ENCODE assay signal across 17 mouse cellular contexts in genomic region chr5:149576977-149577376, GRCm38 (mm10). TPM values are rescaled to one million over a fixed set of nuclear protein-coding genes. Genes with fewer than 3 reads are reported as not detected.
DNase-seq lines count a peak whose midpoint lies in the region; ATAC-seq and TF ChIP-seq lines count a peak whose summit lies in the region.
"Had no signal": no experiment of that assay in that cellular context is flagged by ENCODE, and none has a peak within 500 bp of the region (broad histone marks: within the 10 kb centered on the region; RNA-seq: fewer than 3 reads in every experiment).

No protein-coding gene starts in this region.

- H3K9me3 ChIP-seq in forebrain, embryonic 13.5 days (replicated peaks) = no peaks in the 10 kb centered on the region
- H3K9me3 ChIP-seq in hindbrain, embryonic 11.5 days (ENCODE audit: control insufficient read depth, low read length) = no peaks in the 10 kb centered on the region
- no peaks in the 10 kb centered on the region for H3K9me3 ChIP-seq in midbrain, postnatal 0 days (ENCODE audit: low read length)
- H3K9me3 ChIP-seq: embryonic facial prominence, embryonic 15.5 days; heart, embryonic 10.5 days had no signal

- H3K27me3 ChIP-seq in forebrain, embryonic 13.5 days = 0 out of 2 replicates have a peak, but pooled peaks cover 3% of the 10 kb centered on the region
- no peaks in the 10 kb centered on the region for H3K27me3 ChIP-seq in hindbrain, embryonic 11.5 days (ENCODE audit: control insufficient read depth, insufficient read depth, low read length)
- no peaks in the 10 kb centered on the region for H3K27me3 ChIP-seq in midbrain, postnatal 0 days (ENCODE audit: insufficient read depth, low read length)
- H3K27me3 ChIP-seq: CH12.LX; embryonic facial prominence, embryonic 15.5 days had no signal

- 0 out of 2 replicates have a peak overlapping the region, but pooled peaks have one; percentile 1 for H3K9ac ChIP-seq in forebrain, embryonic 13.5 days
- H3K9ac ChIP-seq in hindbrain, embryonic 11.5 days (ENCODE audit: low read depth, low read length) = no peak overlapping the region
- H3K9ac ChIP-seq in midbrain, postnatal 0 days (replicated peaks; ENCODE audit: low read length, poor library complexity, severe bottlenecking) = 0 out of 2 replicates have a peak overlapping the region, but pooled peaks have one; percentile 6
- H3K9ac ChIP-seq: embryonic facial prominence, embryonic 15.5 days had no signal

- H3K4me1 ChIP-seq in forebrain, embryonic 13.5 days = peaks cover 18% of the 10 kb centered on the region
- H3K4me1 ChIP-seq in hindbrain, embryonic 11.5 days (replicated peaks; ENCODE audit: control insufficient read depth, insufficient read depth, low read length) = 0 out of 2 replicates have a peak, but pooled peaks cover 3% of the 10 kb centered on the region
- H3K4me1 ChIP-seq in midbrain, postnatal 0 days (ENCODE audit: insufficient read depth, low read length) = 0 out of 2 replicates have a peak, but pooled peaks cover 5% of the 10 kb centered on the region

- H3K27ac ChIP-seq in layer of hippocampus, adult 2 months = peak overlapping the region; percentile 32; the same call in 1 of the 2 replicates
- peak overlapping the region; percentile 21; the same call in 1 of the 2 replicates for H3K27ac ChIP-seq in forebrain, embryonic 13.5 days
- no peak overlapping the region for H3K27ac ChIP-seq in hindbrain, embryonic 11.5 days (ENCODE audit: low read depth, low read length)
- H3K27ac ChIP-seq in midbrain, postnatal 0 days (ENCODE audit: low read depth, low read length) = no peak overlapping the region
- H3K27ac ChIP-seq: embryonic facial prominence, embryonic 15.5 days; heart, embryonic 10.5 days had no signal

- ATAC-seq in forebrain, embryonic 13.5 days = peak; percentile 62
- no peak for ATAC-seq in hindbrain, embryonic 11.5 days (ENCODE audit: low FRiP score)
- ATAC-seq in midbrain, postnatal 0 days (ENCODE audit: low FRiP score) = no peak
- ATAC-seq: lung, postnatal 0 days had no signal

- no peak overlapping the region for H3K4me2 ChIP-seq in forebrain, embryonic 13.5 days
- H3K4me2 ChIP-seq in hindbrain, embryonic 11.5 days (replicated peaks; ENCODE audit: low read depth, low read length) = no peak overlapping the region
- H3K4me2 ChIP-seq in midbrain, postnatal 0 days (ENCODE audit: low read depth, low read length, poor library complexity, severe bottlenecking) = no peak overlapping the region
- H3K4me2 ChIP-seq: embryonic facial prominence, embryonic 15.5 days; liver, embryonic 11.5 days had no signal

- DNase-seq in layer of hippocampus, adult 2 months (ENCODE audit: low spot score in 2 of 2) = no peak
- no peak for DNase-seq in layer of hippocampus, adult 9-10 months (ENCODE audit: low spot score)
- peak; percentile 17 for DNase-seq in hindbrain, embryonic 11.5 days (ENCODE audit: low spot score)
- DNase-seq in midbrain, postnatal 0 days (ENCODE audit: low spot score) = peak; percentile 46
- no peak for DNase-seq in urinary bladder, adult 2 months (ENCODE audit: low spot score)
- no peak for DNase-seq in spleen, adult 18-20 months
- DNase-seq: adrenal gland, adult 2 months; cerebellum, postnatal 25 days; kidney, postnatal 14 days; right cerebral cortex, postnatal 14 days; thymus, postnatal 36 days had no signal

- no peak overlapping the region for H3K4me3 ChIP-seq in layer of hippocampus, adult 2 months
- no peak overlapping the region for H3K4me3 ChIP-seq in forebrain, embryonic 13.5 days
- no peak overlapping the region for H3K4me3 ChIP-seq in hindbrain, embryonic 11.5 days (ENCODE audit: low read depth, low read length)
- no peak overlapping the region for H3K4me3 ChIP-seq in midbrain, postnatal 0 days (ENCODE audit: low read depth, low read length)
- H3K4me3 ChIP-seq: embryonic facial prominence, embryonic 15.5 days; heart, embryonic 10.5 days had no signal

- 38% methylated on average over 10 of the region's 10 CpGs for WGBS in forebrain, embryonic 13.5 days
- whole genome bisulfite sequencing in hindbrain, embryonic 11.5 days = 60% methylated on average over 10 of the region's 10 CpGs
- WGBS in midbrain, postnatal 0 days = 45% methylated on average over 10 of the region's 10 CpGs

- TF ChIP-seq CTCF in layer of hippocampus, adult 2 months (conservative IDR thresholded peaks at IDR 0.05) = no peak
- no peak for TF ChIP-seq CTCF in midbrain, postnatal 0 days (IDR thresholded peaks at IDR 0.05)

- H3K36me3 ChIP-seq in forebrain, embryonic 13.5 days (ENCODE audit: poor library complexity, severe bottlenecking) = no peaks in the 10 kb centered on the region
- H3K36me3 ChIP-seq in hindbrain, embryonic 11.5 days (ENCODE audit: control insufficient read depth, insufficient read depth, low read length) = no peaks in the 10 kb centered on the region
- H3K36me3 ChIP-seq in midbrain, postnatal 0 days (ENCODE audit: insufficient read depth, low read length) = no peaks in the 10 kb centered on the region
- H3K36me3 ChIP-seq: embryonic facial prominence, embryonic 15.5 days; heart, embryonic 10.5 days had no signal

RNA-seq across cellular contexts. Expression of gene Wdr95, which starts 48.5 kb away (rescaled TPM):
- 1 to 10 TPM in 1 of 2 experiments, under 1 TPM in 1; 0.41 to 1.0 TPM for total RNA-seq in layer of hippocampus, adult 2 months (2021)
- 0.41 and 0.68 TPM in 2 replicates for polyA plus RNA-seq in forebrain, embryonic 13.5 days (2015; fragmentation: Nextera tagmentation; extraction: Ambion mirVana)
- not detected in 2 replicates for polyA plus RNA-seq in hindbrain, embryonic 11.5 days (2014; fragmentation: Nextera tagmentation; extraction: Ambion mirVana)
- total RNA-seq in midbrain, postnatal 0 days (2014; rRNA removed) = 0.33 TPM in 1 of 2 replicates, not detected in the other
- polyA plus RNA-seq in midbrain, postnatal 0 days (2015; fragmentation: Nextera tagmentation; extraction: Ambion mirVana) = 0.28 and 0.41 TPM in 2 replicates
- polyA plus RNA-seq in urinary bladder, adult 2 months (2012; rRNA removed) = 0.06 and 0.12 TPM in 2 replicates
- total RNA-seq: adrenal gland, adult 2 months; CH12.LX had no signal
- polyA plus RNA-seq: adrenal gland, adult 2 months; heart, embryonic 10.5 days; liver, embryonic 11.5 days had no signal

RNA-seq across cellular contexts. Expression of gene Hsph1, which starts 59.2 kb away (rescaled TPM):
- total RNA-seq in layer of hippocampus, adult 2 months (2021) = 100 to 1,000 TPM; 337 to 340 TPM
- polyA plus RNA-seq in forebrain, embryonic 13.5 days (2015; fragmentation: Nextera tagmentation; extraction: Ambion mirVana) = 108 and 109 TPM in 2 replicates
- polyA plus RNA-seq in hindbrain, embryonic 11.5 days (2014; fragmentation: Nextera tagmentation; extraction: Ambion mirVana) = 118 and 126 TPM in 2 replicates
- total RNA-seq in midbrain, postnatal 0 days (2014; rRNA removed) = 28.5 and 38.1 TPM in 2 replicates
- 66.6 and 74.1 TPM in 2 replicates for polyA plus RNA-seq in midbrain, postnatal 0 days (2015; fragmentation: Nextera tagmentation; extraction: Ambion mirVana)
- 42.5 and 48.5 TPM in 2 replicates for polyA plus RNA-seq in urinary bladder, adult 2 months (2012; rRNA removed)

Comparison
In these comparisons a context has a peak if more than half of its experiments do, and no peak if none do; other contexts are left out.
1. DNase-seq: peak in hindbrain, embryonic 11.5 days (single experiment) and midbrain, postnatal 0 days (single experiment); none in layer of hippocampus, adult 2 months (0 of 2), layer of hippocampus, adult 9-10 months (single experiment), urinary bladder, adult 2 months (single experiment) and spleen, adult 18-20 months (0 of 2).
2. H3K27ac ChIP-seq: peak in layer of hippocampus, adult 2 months (single experiment) and forebrain, embryonic 13.5 days (single experiment); none in hindbrain, embryonic 11.5 days (single experiment) and midbrain, postnatal 0 days (single experiment).